Mouse (Mus musculus) midbrain, embryonic 16.5 days (tissue): ENCODE measurements around the gene Fibcd1. TPM values are rescaled to one million over a fixed set of nuclear protein-coding genes. Genes with fewer than 3 reads are reported as not detected.
A peak's percentile ranks its signal among the peaks of the same experiment; 100 is the strongest.

Source experiments
- ATAC-seq: fragments of 200-750 bp; cut with Nextera tagmentation; 2 replicates; pipeline ENCODE4 v1.8.0; 2017; ENCODE audit warnings: moderate TSS enrichment
- H3K27ac ChIP-seq: fragments of 300-500 bp; sonication (generic); 2 replicates; pipeline ENCODE4 v1.5.1; 2014; ENCODE audit warnings: mild to moderate bottlenecking, low read length, mixed read lengths
- H3K27me3 ChIP-seq: fragments of 300-500 bp; sonication (generic); 2 replicates; pipeline ENCODE4 v1.6.1; 2014; ENCODE audit warnings: low read depth, low read length, mixed read lengths; ENCODE audit not compliant: control insufficient read depth, insufficient read depth
- H3K36me3 ChIP-seq: fragments of 300-500 bp; sonication (generic); 2 replicates; pipeline ENCODE4 v1.6.1; 2014; ENCODE audit warnings: mild to moderate bottlenecking, low read length, moderate library complexity, mixed read lengths; ENCODE audit not compliant: control insufficient read depth, insufficient read depth
- H3K4me1 ChIP-seq: fragments of 300-500 bp; sonication (generic); 2 replicates; pipeline ENCODE4 v1.6.1; 2014; ENCODE audit warnings: mild to moderate bottlenecking, low read length, mixed read lengths; ENCODE audit not compliant: control insufficient read depth, insufficient read depth
- H3K4me2 ChIP-seq: fragments of 300-500 bp; sonication (generic); 2 replicates; pipeline ENCODE4 v1.6.1; 2014; ENCODE audit warnings: mild to moderate bottlenecking, low read length, mixed read lengths
- H3K4me3 ChIP-seq: fragments of 300-500 bp; sonication (generic); 2 replicates; pipeline ENCODE4 v1.5.1; 2014; ENCODE audit warnings: low read depth, mild to moderate bottlenecking, low read length, moderate library complexity, mixed read lengths
- H3K9ac ChIP-seq: fragments of 300-500 bp; sonication (generic); 2 replicates; pipeline ENCODE4 v1.6.1; 2014; ENCODE audit warnings: low read depth, low read length, mixed read lengths
- H3K9me3 ChIP-seq: fragments of 300-500 bp; sonication (generic); replicated peaks from 2 replicates; pipeline ENCODE4 v1.6.1; 2014; ENCODE audit warnings: mild to moderate bottlenecking, low read length, mixed read lengths; ENCODE audit not compliant: control insufficient read depth, poor library complexity, severe bottlenecking
- WGBS: fragments of 180-500 bp; shearing (Covaris S2); extraction: QIAGEN DNeasy Blood & Tissue Kit; methylation state at CpG from one replicate; pipeline ENCODE4 v1.1.7; 2014; 5-methylcytosine and 5-hydroxymethylcytosine counted together
- polyA plus RNA-seq: library from polyadenylated mRNA; unstranded; fragments of >200 nt; fragmentation: Nextera tagmentation; extraction: Ambion mirVana; gene quantifications from 2 replicates; pipeline ENCODE4 v1.2.1, GENCODE M21; 2015

Fibcd1 gene
- polyA plus RNA-seq, 1 experiment from 2014 or later = 20.9 TPM

DNA sequence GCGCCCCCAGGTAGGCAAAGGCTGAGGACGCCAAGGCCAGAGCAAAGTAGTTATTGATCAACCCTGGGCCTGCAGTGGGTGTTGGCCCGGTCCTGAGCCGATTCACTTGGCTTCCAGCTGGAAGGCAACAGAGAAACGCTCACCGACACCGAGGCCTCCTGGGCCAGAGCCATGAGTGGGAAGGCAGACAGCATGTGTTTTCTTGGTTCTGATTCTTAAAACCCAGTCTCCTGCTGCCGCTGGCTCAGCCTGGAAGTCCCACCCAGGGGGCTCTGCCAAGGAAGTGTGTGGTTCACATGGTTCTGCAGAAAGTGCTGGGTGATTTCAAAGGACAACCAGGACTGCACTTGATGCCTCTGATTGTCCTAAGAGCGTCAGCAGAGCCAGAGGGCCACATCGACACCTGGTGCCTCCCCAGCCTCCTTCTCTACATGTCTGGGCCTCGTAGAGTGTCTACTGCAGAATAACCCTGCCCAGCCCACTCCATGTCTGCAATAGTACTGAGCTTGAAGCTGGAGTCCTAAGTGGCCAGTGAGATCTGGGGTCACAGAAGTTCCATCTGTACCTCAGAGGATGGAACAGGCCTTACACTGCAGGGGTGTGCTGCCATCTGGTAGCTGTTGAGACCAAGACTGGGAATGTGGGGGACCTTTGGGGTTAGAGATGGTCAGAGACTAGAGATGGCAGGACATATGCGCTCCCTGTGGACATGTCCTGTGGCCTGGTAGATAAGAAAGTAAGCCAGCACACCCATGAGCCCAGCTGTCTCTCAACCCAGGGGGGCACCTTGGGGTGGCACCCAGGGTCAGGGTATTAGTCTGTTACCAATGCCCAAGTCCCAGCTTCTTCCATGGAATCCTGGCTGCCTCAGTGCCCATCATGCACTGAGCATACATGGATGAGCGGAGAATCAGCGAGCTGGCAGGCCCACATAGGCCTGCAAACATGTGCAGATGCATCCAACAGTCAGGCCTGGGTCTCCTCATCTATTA is 19.4 kb downstream of the Fibcd1 start:
- ATAC-seq = no peak
- no peak overlapping the region for H3K9ac ChIP-seq
- H3K4me1 ChIP-seq = peaks cover 30% of the 10 kb centered on the region
- no peaks in the 10 kb centered on the region for H3K9me3 ChIP-seq
- H3K4me3 ChIP-seq = no peak overlapping the region
- H3K27ac ChIP-seq = no peak overlapping the region
- H3K27me3 ChIP-seq = no peaks in the 10 kb centered on the region
- H3K4me2 ChIP-seq = no peak overlapping the region
- no peaks in the 10 kb centered on the region for H3K36me3 ChIP-seq
- 83% methylated on average over 14 of the region's 14 CpGs for WGBS

DNA sequence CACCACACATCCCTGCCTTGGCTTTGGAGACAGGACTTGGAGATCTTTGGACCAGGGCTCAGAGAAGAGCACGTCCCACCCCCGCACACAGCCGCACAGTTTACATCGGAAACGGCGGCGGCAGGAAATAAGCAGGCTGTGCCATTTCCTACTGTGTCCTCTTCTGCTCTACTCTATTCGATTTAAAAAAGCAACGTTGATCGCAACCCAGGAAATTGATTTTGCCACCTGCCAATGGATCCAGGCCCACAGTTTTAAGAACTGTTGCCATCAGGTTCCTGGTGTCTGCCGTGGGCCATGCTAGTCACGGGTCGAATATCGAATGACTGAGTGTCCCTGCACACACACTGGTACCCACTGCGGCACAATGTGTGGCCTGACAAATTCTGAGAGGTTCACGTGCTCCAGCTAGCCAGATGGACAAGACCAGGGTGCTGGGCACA is 20.3 kb downstream of the Fibcd1 start:
- Histone ChIP-seq H3K9me3 (no peaks in the 10 kb centered on the region), H3K27me3 (no peaks in the 10 kb centered on the region), H3K4me3 (no peak overlapping the region), H3K4me2 (no peak overlapping the region), H3K9ac (no peak overlapping the region), H3K27ac (no peak overlapping the region), H3K4me1 (peaks cover 30% of the 10 kb centered on the region), H3K36me3 (no peaks in the 10 kb centered on the region)
- 80% methylated on average over 16 of the region's 16 CpGs for WGBS
- ATAC-seq = no peak

- ATAC-seq = no peak
- Histone ChIP-seq H3K4me1 (peaks cover 30% of the 10 kb centered on the region), H3K9me3 (no peaks in the 10 kb centered on the region), H3K4me3 (no peak overlapping the region), H3K27me3 (no peaks in the 10 kb centered on the region), H3K27ac (peak overlapping the region; percentile 80; the same call in 1 of the 2 replicates), H3K36me3 (no peaks in the 10 kb centered on the region), H3K9ac (no peak overlapping the region; the same call in 1 of the 2 replicates), H3K4me2 (no peak overlapping the region)
- 75% methylated on average over 10 of the region's 15 CpGs for WGBS
These were observed 21.7 kb downstream of the Fibcd1 start for GRCm38 (mm10) chr2:31823933-31824730.

- peaks cover 21% of the 10 kb centered on the region for H3K4me1 ChIP-seq
- ATAC-seq = peak; percentile 75
These were observed 23.1 kb downstream of the Fibcd1 start for GRCm38 (mm10) chr2:31822524-31823371.

DNA sequence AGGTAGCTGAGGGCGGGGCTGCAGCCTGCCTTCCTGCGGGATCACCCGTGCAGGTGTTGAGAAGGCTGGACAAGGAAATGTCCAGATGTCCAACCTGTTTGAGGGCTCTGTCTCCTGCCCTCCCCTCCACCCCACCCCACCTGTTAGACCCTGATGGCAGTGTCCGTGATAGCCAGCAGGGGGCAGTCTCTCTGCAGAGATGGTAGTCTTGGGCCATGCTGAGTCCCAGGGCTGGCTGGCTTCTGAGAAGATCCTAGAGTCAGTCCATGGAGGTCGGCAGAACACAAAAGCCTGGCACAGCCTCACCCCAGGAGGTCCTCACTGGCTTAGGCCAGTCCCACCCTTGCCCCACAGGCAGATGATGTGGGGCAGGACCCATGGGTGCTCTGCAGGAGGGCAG is 30.4 kb downstream of the Fibcd1 start:
- H3K27me3 ChIP-seq = no peaks in the 10 kb centered on the region
- ATAC-seq = 0 out of 2 replicates have a peak, but pooled peaks have one; percentile 12

More at GRCm38 (mm10) chr2:31822524-31823371, 23.1 kb downstream of the Fibcd1 start:
- Histone ChIP-seq H3K27ac (peak overlapping the region; percentile 80), H3K4me2 (peak overlapping the region; percentile 59), H3K9ac (peak overlapping the region; percentile 53), H3K27me3 (no peaks in the 10 kb centered on the region), H3K4me3 (peak overlapping the region; percentile 22), H3K36me3 (no peaks in the 10 kb centered on the region), H3K9me3 (no peaks in the 10 kb centered on the region)
- WGBS = 4% methylated on average over 39 of the region's 39 CpGs

GRCm38 (mm10) chr2:31814699-31815098 is 31.1 kb downstream of the Fibcd1 start:
- H3K9me3 ChIP-seq = no peaks in the 10 kb centered on the region
- ATAC-seq = no peak
- no peak overlapping the region for H3K9ac ChIP-seq
- WGBS = 74% methylated on average over 7 of the region's 7 CpGs
- no peak overlapping the region for H3K4me2 ChIP-seq
- H3K4me3 ChIP-seq = no peak overlapping the region
- H3K36me3 ChIP-seq = no peaks in the 10 kb centered on the region
- H3K27ac ChIP-seq = no peak overlapping the region
- peaks cover 10% of the 10 kb centered on the region for H3K4me1 ChIP-seq
- H3K27me3 ChIP-seq = no peaks in the 10 kb centered on the region

More for the DNA sequence above, 30.4 kb downstream of the Fibcd1 start:
- Histone ChIP-seq H3K4me2 (no peak overlapping the region), H3K27ac (no peak overlapping the region), H3K4me3 (no peak overlapping the region), H3K9me3 (no peaks in the 10 kb centered on the region), H3K36me3 (no peaks in the 10 kb centered on the region), H3K9ac (no peak overlapping the region), H3K4me1 (peaks cover 4% of the 10 kb centered on the region)
- 35% methylated on average over 5 of the region's 5 CpGs for WGBS

DNA sequence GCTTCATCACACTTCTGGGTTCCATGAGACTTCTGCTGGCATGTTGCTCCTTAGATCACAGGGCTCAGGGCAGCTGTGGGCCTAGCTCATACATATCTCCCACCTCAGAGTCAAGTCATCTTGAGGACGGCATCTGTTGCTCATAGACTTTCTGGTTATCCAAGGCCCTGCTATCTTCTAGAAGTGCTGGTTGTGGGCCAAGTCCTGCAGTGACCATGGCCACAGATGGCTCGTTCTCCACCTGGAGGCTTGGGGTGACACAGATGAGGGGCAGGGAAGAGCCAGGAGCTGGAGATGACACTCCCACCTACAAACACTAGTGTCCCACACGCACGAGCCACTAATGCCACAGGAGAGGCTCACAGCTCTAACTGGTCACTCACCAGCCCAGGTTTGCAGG is 32.2 kb downstream of the Fibcd1 start:
- Histone ChIP-seq H3K4me3 (no peak overlapping the region), H3K36me3 (no peaks in the 10 kb centered on the region), H3K4me2 (no peak overlapping the region), H3K9me3 (no peaks in the 10 kb centered on the region), H3K27me3 (no peaks in the 10 kb centered on the region), H3K9ac (no peak overlapping the region), H3K4me1 (peaks cover 21% of the 10 kb centered on the region), H3K27ac (no peak overlapping the region)
- no peak for ATAC-seq
- WGBS = 83% methylated on average over 4 of the region's 4 CpGs
